Mouse (Mus musculus): ENCODE data around the gene Gigyf1. TPM values are rescaled to one million over a fixed set of nuclear protein-coding genes. Genes with fewer than 3 reads are reported as not detected.

The Gigyf1 gene
- polyA plus RNA-seq, 1 experiment from 2014 or later: 14.9 TPM

- peak overlapping the region; percentile 95 for H3K27ac ChIP-seq
- no peaks in the 10 kb centered on the region for H3K27me3 ChIP-seq (ENCODE audit: insufficient read depth, poor library complexity, severe bottlenecking)
- H3K9me3 ChIP-seq: no peaks in the 10 kb centered on the region
- H3K4me3 ChIP-seq: peak overlapping the region; percentile 82
- H3K36me3 ChIP-seq: peaks cover 47% of the 10 kb centered on the region
- under 1% methylated on average over 46 of the region's 46 CpGs for WGBS
- peaks cover 66% of the 10 kb centered on the region for H3K4me1 ChIP-seq (replicated peaks)
- DNase-seq (ENCODE audit: low spot score): peak; percentile 73
Measured at GRCm38 (mm10) chr5:137530588-137531413, 12.5 kb downstream of the Gigyf1 start.

DNA sequence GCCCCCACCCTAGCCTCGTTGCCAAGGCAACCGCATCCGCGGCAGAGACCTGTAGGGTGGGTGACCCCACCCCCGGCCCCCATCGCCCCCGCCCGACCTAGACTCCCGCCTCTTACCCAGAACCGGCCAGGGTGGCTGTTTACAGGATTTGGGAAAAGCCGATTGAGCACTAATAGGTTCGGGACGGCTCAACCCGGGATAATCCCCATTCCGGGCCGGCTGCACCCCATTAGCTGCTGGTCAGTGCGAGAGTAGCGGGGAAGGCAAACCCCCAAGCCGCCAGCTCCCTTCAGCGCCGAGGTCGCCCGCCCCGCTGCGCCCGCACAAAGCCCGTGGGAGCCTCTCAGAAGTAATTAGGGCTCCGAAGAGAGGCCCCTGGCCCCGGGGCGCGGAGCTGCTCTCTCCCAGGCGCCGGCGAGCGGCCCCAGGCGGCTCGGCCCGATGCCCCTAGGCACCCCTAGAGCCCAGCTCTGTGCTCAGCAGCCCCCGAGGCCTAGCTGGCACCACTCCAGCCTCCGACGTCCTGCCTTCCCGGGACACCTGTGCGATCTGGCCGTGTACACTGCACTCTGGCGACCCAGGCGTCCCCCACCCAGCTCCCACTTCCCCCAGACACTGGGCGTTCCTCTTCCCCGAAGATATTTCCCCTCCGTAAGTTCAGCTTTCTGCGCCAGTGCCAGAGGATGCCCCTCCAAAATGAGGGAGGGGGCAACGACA, 13.2 kb downstream of the Gigyf1 start:
- Histone ChIP-seq H3K27me3 (ENCODE audit: insufficient read depth, poor library complexity, severe bottlenecking) (no peaks in the 10 kb centered on the region), H3K4me1 (replicated peaks) (peaks cover 59% of the 10 kb centered on the region), H3K9me3 (no peaks in the 10 kb centered on the region), H3K4me3 (peak overlapping the region; percentile 82), H3K36me3 (peaks cover 40% of the 10 kb centered on the region), H3K27ac (peak overlapping the region; percentile 95)
- DNase-seq (ENCODE audit: low spot score): peak; percentile 90
- WGBS: under 1% methylated on average over 51 of the region's 51 CpGs

DNA sequence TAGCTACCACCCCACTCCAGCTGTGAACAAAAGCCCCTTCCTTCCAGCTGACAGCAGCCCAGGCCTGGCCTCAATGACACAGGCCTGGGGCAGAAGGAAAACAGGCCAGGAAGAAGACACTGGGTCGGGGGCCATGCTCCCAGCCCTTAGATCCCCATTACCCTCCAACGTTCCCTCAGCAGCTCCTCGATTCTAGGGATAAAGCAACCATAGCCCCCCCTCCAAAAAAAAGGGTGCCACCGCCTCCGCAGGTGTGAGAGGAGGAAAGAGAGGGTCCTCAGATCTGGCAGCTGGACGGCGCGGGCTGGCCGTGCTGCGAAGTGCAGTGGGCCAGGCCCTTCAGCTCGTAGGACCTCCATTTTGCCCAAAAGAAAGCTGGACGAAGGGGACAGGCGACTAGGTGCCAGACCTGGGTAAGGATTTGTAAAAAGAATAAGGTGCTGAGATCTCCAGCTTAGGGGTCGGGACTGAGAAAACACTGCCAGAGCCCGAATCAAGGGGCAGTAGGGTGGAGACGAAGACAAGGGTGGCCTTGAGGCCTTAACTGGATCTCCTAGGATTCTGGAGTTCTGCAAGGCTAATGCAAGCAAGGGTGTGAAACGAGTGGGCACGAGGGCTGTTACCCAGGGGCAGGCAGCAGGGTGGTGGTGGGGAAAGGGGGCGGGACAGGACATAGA, 13.9 kb downstream of the Gigyf1 start:
- peak; percentile 57 for DNase-seq (ENCODE audit: low spot score)
- Histone ChIP-seq H3K27ac (peak overlapping the region; percentile 95), H3K4me3 (peak overlapping the region; percentile 82), H3K4me1 (replicated peaks) (peaks cover 52% of the 10 kb centered on the region), H3K9me3 (no peaks in the 10 kb centered on the region), H3K27me3 (ENCODE audit: insufficient read depth, poor library complexity, severe bottlenecking) (no peaks in the 10 kb centered on the region), H3K36me3 (peaks cover 33% of the 10 kb centered on the region)
- 1% methylated on average over 19 of the region's 19 CpGs for WGBS

DNA sequence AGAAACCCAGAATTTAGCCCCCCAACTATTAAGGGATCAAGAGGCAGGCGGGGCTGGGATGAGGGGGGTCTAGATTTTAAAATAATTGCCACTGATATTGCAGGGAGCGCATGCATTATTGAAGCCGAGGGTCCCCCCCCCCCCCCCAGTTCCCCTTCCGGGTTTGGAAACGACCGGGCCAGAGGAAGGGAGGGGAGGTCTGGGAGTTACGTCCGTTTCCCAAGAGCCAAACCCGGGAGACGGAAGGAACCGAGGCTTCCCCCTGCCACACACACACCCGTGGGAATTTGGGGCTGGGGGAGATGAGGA, 14.4 kb downstream of the Gigyf1 start:
- Histone ChIP-seq H3K36me3 (peaks cover 28% of the 10 kb centered on the region), H3K27me3 (ENCODE audit: insufficient read depth, poor library complexity, severe bottlenecking) (no peaks in the 10 kb centered on the region), H3K9me3 (no peaks in the 10 kb centered on the region), H3K27ac (peak overlapping the region; percentile 95), H3K4me3 (peak overlapping the region; percentile 82), H3K4me1 (replicated peaks) (peaks cover 49% of the 10 kb centered on the region)
- 0% methylated on average over 12 of the region's 12 CpGs for WGBS
- no peak for DNase-seq (ENCODE audit: low spot score)

GRCm38 (mm10) chr5:137533117-137533827, 14.9 kb downstream of the Gigyf1 start, which contains the start of the genes Epo and Gnb2:
Epo (minus strand) TSS chr5:137533242.
Gnb2 (minus strand) TSS chr5:137533510.
- Histone ChIP-seq H3K27me3 (ENCODE audit: insufficient read depth, poor library complexity, severe bottlenecking) (no peaks in the 10 kb centered on the region), H3K36me3 (peaks cover 23% of the 10 kb centered on the region), H3K4me1 (replicated peaks) (peaks cover 43% of the 10 kb centered on the region), H3K9me3 (no peaks in the 10 kb centered on the region), H3K4me3 (peak within 1 kb of the TSS; percentile 82), H3K27ac (peak within 1 kb of the TSS; percentile 95)
- DNase-seq (ENCODE audit: low spot score): peak; percentile 98
- WGBS: under 1% methylated on average over 40 of the region's 40 CpGs

DNA sequence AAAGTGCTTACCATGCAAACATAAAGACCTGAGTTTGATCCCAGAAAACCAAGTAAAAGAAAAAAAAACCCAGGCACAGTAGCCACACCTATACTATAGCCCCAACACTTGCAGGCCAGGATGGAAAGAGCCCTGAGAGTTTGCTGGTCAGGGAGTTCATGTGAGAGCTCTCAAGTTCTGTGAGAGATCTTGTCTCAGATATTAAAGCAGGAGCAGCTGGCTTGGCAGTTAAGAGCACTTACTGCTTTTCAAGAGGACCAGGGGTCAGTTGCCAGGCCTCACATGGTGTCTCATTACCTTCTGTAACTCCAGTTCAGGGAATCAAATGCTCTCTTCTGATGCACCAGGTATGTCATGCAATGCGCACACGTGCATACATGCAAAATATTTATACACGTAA, 16.4 kb downstream of the Gigyf1 start:
- H3K36me3 ChIP-seq: peaks cover 8% of the 10 kb centered on the region
- WGBS: 93% methylated on average over 3 of the region's 3 CpGs
- H3K9me3 ChIP-seq: no peaks in the 10 kb centered on the region
- DNase-seq (ENCODE audit: low spot score): no peak
- peaks cover 29% of the 10 kb centered on the region for H3K4me1 ChIP-seq (replicated peaks)
- H3K27ac ChIP-seq: no peak overlapping the region
- H3K4me3 ChIP-seq: no peak overlapping the region
- H3K27me3 ChIP-seq (ENCODE audit: insufficient read depth, poor library complexity, severe bottlenecking): no peaks in the 10 kb centered on the region

- Histone ChIP-seq H3K27ac (no peak overlapping the region), H3K9me3 (no peaks in the 10 kb centered on the region), H3K27me3 (ENCODE audit: insufficient read depth, poor library complexity, severe bottlenecking) (no peaks in the 10 kb centered on the region), H3K4me3 (no peak overlapping the region), H3K4me1 (replicated peaks) (peaks cover 24% of the 10 kb centered on the region), H3K36me3 (peaks cover 3% of the 10 kb centered on the region)
- DNase-seq (ENCODE audit: low spot score): no peak
- 88% methylated on average over 9 of the region's 9 CpGs for WGBS
Measured at GRCm38 (mm10) chr5:137535318-137535717, 17.0 kb downstream of the Gigyf1 start.

DNA sequence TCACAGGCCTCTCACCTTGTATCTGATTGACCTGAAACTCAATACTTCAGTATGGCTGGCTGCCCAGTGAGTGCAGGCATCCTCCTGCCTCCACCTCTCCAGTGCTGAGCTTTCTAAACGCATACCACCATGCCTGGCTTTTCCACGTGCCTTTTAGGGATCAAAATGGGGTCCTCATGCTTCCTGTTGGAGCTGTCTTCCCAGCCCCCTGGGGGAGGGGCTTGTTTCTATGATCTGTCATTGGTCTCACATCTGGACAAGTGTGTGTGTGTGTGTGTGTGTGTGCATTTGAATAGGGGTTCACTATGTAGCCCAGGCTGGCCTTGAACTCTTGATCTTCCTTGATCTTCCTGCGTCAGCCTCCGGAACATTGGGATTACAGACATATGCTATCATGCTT, 19.1 kb downstream of the Gigyf1 start:
- no peaks in the 10 kb centered on the region for H3K36me3 ChIP-seq
- no peak overlapping the region for H3K27ac ChIP-seq
- H3K27me3 ChIP-seq (ENCODE audit: insufficient read depth, poor library complexity, severe bottlenecking): no peaks in the 10 kb centered on the region
- no peak for DNase-seq (ENCODE audit: low spot score)
- H3K9me3 ChIP-seq: no peaks in the 10 kb centered on the region
- no peak overlapping the region for H3K4me3 ChIP-seq
- peaks cover 7% of the 10 kb centered on the region for H3K4me1 ChIP-seq (replicated peaks)
- WGBS: 68% methylated on average over 4 of the region's 4 CpGs

DNA sequence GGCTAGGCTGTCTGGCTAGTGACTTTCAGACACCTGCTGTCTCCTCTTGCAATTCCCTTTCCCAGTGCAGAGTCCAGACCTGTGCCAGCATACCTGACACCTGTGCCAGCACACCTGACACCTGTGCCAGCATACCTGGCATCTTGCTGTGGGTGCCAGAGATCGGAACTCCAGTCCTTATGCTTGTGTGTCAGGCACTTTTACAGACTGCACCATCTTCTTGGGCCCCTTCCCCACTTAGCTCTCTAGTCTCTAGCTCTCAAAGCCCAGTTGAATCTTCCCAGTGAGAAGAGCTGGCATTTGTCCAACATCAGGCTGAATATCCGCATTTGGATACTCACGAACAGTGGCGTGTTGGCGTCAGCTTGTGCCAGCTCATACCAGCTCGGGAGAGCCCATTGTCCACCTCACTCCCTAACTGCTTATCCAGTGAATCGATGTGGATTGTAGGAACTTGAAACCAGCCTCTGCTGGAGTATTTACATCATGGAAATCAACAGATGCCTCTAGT, 21.0 kb downstream of the Gigyf1 start:
- H3K36me3 ChIP-seq: no peaks in the 10 kb centered on the region
- whole genome bisulfite sequencing: 82% methylated on average over 7 of the region's 7 CpGs
- no peak overlapping the region for H3K4me3 ChIP-seq
- H3K9me3 ChIP-seq: no peaks in the 10 kb centered on the region
- no peaks in the 10 kb centered on the region for H3K27me3 ChIP-seq (ENCODE audit: insufficient read depth, poor library complexity, severe bottlenecking)
- no peak for DNase-seq (ENCODE audit: low spot score)
- no peak overlapping the region for H3K27ac ChIP-seq
- H3K4me1 ChIP-seq (replicated peaks): 0 out of 2 replicates have a peak, but pooled peaks cover 2% of the 10 kb centered on the region

DNA sequence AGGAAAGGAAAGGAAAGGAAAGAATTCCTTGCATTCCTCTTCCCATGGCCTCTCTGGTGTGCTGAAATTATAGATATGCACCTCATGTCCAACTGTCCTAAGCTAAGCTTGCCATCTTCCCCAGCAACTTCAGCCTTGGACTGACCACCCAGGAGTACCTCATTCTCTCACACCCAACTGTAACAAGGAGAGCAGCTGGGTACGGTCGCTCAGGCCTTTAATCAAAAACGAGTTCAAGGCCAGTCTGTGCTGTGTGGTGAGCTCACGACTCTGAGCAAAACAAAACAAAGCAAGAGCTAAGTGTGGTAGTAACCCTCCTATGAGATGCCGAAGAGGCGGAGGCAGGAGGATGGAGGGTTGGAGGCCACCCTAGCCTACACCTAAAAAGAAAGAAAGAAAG, 22.6 kb downstream of the Gigyf1 start:
- no peaks in the 10 kb centered on the region for H3K27me3 ChIP-seq (ENCODE audit: insufficient read depth, poor library complexity, severe bottlenecking)
- H3K36me3 ChIP-seq: no peaks in the 10 kb centered on the region
- no peak for DNase-seq (ENCODE audit: low spot score)
- H3K27ac ChIP-seq: no peak overlapping the region
- 77% methylated on average over 6 of the region's 6 CpGs for WGBS
- H3K4me3 ChIP-seq: no peak overlapping the region
- H3K4me1 ChIP-seq (replicated peaks): 0 out of 2 replicates have a peak, but pooled peaks cover 2% of the 10 kb centered on the region
- no peaks in the 10 kb centered on the region for H3K9me3 ChIP-seq

DNA sequence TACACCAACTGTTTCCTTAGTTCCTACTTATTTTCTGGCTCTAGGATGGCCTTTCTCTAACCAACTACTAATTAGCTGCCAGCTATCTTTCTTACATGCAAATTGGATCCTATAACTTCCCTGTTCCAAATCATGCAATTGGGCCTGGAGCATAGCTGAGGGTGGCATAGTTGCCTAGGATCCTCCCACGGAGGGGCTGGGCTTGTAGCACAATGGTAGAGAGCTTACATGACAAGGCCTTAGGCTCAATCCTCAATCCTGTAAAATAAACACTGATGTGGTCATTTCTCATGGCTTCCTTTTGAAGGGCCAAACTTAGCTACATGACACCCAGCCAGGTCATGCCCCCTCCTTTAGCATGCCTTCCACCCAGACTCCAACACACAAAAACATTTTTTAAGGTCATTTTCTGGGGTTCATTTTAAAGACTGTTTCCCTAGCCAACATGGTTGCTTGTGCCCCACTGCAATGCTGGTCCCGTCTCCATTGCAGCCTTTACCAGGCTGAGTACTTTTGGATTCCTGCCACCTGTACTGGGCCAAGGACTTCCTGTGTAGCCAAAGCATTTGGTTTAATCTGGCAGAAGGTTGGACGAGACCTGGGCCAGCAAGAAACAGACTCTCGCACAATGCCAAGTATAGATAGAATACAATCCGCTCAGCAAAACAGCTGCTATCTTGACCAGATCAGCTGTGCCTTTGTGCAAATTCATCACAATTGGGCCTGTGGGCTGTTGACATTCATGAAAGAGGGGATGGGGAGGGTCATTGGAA, 23.6 kb downstream of the Gigyf1 start:
- 79% methylated on average over 5 of the region's 5 CpGs for WGBS
- Histone ChIP-seq H3K27me3 (ENCODE audit: insufficient read depth, poor library complexity, severe bottlenecking) (no peaks in the 10 kb centered on the region), H3K4me3 (no peak overlapping the region), H3K27ac (no peak overlapping the region), H3K4me1 (replicated peaks) (0 out of 2 replicates have a peak, but pooled peaks cover 2% of the 10 kb centered on the region), H3K9me3 (no peaks in the 10 kb centered on the region), H3K36me3 (no peaks in the 10 kb centered on the region)
- no peak for DNase-seq (ENCODE audit: low spot score)

DNA sequence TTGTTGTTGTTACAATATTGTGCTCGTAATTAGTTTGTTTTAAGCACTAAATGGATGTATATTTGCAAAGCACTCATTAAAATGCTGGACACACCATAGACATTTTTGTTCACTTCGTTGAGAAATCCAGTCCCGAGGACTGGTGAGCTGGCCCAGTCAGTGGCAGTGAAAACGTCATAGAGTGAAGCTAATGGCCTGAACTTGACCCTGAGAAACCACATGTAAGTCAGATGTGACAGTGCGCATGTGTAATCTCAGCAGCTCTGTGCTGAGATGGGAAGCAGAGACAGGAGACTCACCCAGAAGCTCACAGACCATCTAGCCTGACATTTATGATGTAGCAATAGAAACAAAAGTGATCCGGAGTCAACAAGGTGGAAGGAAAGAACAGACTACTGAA, 26.6 kb downstream of the Gigyf1 start:
- no peak for DNase-seq (ENCODE audit: low spot score)
- WGBS: 76% methylated on average over 6 of the region's 6 CpGs
- Histone ChIP-seq H3K9me3 (no peaks in the 10 kb centered on the region), H3K4me3 (no peak overlapping the region), H3K4me1 (replicated peaks) (no peaks in the 10 kb centered on the region), H3K36me3 (no peaks in the 10 kb centered on the region), H3K27me3 (ENCODE audit: insufficient read depth, poor library complexity, severe bottlenecking) (no peaks in the 10 kb centered on the region), H3K27ac (no peak overlapping the region)

Measured in hindbrain, embryonic 10.5 days (tissue).